Mouse (Mus musculus) thymus, adult 2 months (tissue): Measurements from ENCODE around the gene Hmga1. TPM values are rescaled to one million over a fixed set of nuclear protein-coding genes. Genes with fewer than 3 reads are reported as not detected.

Source experiments
- DNase-seq: peaks from one replicate; pipeline ENCODE4 v3.0.0; 2021
- H3K27ac ChIP-seq: fragments of 200-500 bp; 2 replicates; pipeline ENCODE4 v1.5.1; 2012; ENCODE audit warnings: low read length, control low read depth; ENCODE audit not compliant: control insufficient read depth, insufficient read depth
- H3K27me3 ChIP-seq: fragments of 200-500 bp; 2 replicates; pipeline ENCODE4 v1.6.1; 2012; ENCODE audit warnings: mild to moderate bottlenecking, low read length, moderate library complexity, mixed read lengths; ENCODE audit not compliant: control insufficient read depth, insufficient read depth
- H3K36me3 ChIP-seq: fragments of 200-500 bp; 2 replicates; pipeline ENCODE4 v1.6.1; 2012; ENCODE audit warnings: mild to moderate bottlenecking, low read length, moderate library complexity; ENCODE audit not compliant: control insufficient read depth, insufficient read depth
- H3K4me1 ChIP-seq: fragments of 200-500 bp; replicated peaks from 2 replicates; pipeline ENCODE4 v1.6.1; 2012; ENCODE audit warnings: low read length; ENCODE audit not compliant: control insufficient read depth, insufficient read depth
- H3K4me3 ChIP-seq: fragments of 200-500 bp; 2 replicates; pipeline ENCODE4 v1.5.1; 2012; ENCODE audit warnings: mild to moderate bottlenecking, low read length, control low read depth, moderate library complexity; ENCODE audit not compliant: control insufficient read depth, insufficient read depth
- CTCF ChIP-seq: fragments of 200-500 bp; IDR thresholded peaks from 2 replicates; pipeline ENCODE4 v1.5.1; 2012; ENCODE audit warnings: mild to moderate bottlenecking, control low read depth, low read length, moderate library complexity, borderline replicate concordance; ENCODE audit not compliant: control insufficient read depth, poor library complexity, insufficient read depth; ENCODE audit errors: extremely low read depth
- POLR2A ChIP-seq: fragments of 200-500 bp; IDR thresholded peaks from 2 replicates; pipeline ENCODE4 v1.6.1; 2012; ENCODE audit warnings: mild to moderate bottlenecking, low read length, control low read depth, moderate library complexity; ENCODE audit not compliant: control insufficient read depth, poor library complexity, insufficient read depth; ENCODE audit errors: extremely low read depth
- WGBS: fragments of 180-500 bp; shearing (Covaris S2); methylation state at CpG from one replicate; pipeline ENCODE4 v1.1.7; 2018; 5-methylcytosine and 5-hydroxymethylcytosine counted together
- polyA plus RNA-seq: library from polyadenylated mRNA; depleted of rRNA; stranded (reverse); fragments of >200 nt; gene quantifications from 2 replicates; pipeline ENCODE4 v1.2.3, GENCODE M21; 2012

Gene Hmga1
- polyA plus RNA-seq, 1 experiment: 430 TPM

DNA sequence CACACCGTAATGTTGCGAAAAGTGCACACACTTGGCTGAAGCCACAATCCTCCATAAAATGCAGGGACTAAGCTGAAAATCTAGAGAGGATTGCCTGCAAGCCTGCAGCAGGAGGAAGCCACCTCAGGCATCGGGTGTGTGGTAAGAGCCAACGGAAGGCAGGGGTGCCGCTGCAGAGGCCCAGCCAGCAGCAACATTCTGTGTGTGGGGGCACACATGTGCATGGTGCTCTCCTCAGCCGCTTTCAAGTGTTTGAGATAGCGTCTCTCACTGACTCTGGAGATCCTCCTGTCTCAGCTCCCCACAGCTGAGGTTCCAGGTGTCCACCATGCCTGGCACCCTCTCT is 36.2 kb downstream of the Hmga1 start:
- no peak overlapping the region for H3K27ac ChIP-seq
- no peak overlapping the region for H3K4me3 ChIP-seq
- peaks cover 6% of the 10 kb centered on the region for H3K36me3 ChIP-seq
- no peaks in the 10 kb centered on the region for H3K27me3 ChIP-seq
- 69% methylated on average over 7 of the region's 7 CpGs for WGBS
- TF ChIP-seq CTCF (no peak), POLR2A (no peak)
- DNase-seq: no peak
- H3K4me1 ChIP-seq: peaks cover 32% of the 10 kb centered on the region

DNA sequence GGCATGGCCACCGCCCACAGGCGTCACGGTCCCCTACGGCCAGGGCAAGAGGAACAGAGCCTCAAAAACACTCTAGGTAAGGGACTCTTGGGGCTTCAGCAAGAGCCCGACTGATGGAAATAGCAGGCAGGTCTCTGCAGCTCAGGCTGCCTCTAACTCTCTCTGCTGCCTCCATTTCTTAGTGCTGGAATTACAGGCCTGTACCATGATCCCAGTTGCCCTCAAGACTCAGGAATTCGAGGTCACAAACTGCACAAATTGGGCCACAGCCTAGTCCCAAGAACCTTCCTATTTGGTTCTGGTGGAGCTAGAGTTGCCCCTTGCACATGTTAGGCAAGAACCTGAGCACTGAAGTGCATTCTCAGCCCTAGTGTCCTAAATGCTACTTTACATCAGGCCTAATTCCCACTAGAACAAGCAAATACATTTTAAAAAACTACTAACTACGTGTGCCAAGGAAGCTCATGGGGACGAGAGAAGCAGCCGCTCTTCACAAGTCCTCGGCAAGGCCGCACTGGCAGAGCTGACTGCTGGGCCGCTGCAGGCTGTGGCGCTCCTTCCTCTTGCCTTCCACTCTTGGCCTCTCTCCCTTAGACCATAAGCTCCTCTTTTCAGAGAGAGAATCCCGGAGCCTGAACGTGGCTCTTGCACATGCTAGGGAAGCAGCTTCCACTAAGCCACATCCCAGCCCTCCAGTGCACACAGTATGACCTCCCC is 39.5 kb downstream of the Hmga1 start:
- Histone ChIP-seq H3K27me3 (no peaks in the 10 kb centered on the region), H3K27ac (no peak overlapping the region), H3K36me3 (peaks cover 6% of the 10 kb centered on the region), H3K4me1 (peaks cover 13% of the 10 kb centered on the region), H3K4me3 (no peak overlapping the region)
- TF ChIP-seq POLR2A: no peak
- no peak for TF ChIP-seq CTCF
- no peak for DNase-seq
- 91% methylated on average over 15 of the region's 15 CpGs for WGBS

- DNase-seq: no peak
- TF ChIP-seq CTCF (no peak), POLR2A (no peak)
- 95% methylated on average over 21 of the region's 21 CpGs for WGBS
- no peaks in the 10 kb centered on the region for H3K27me3 ChIP-seq
- peaks cover 6% of the 10 kb centered on the region for H3K36me3 ChIP-seq
- H3K27ac ChIP-seq: no peak overlapping the region
- peaks cover 12% of the 10 kb centered on the region for H3K4me1 ChIP-seq
- H3K4me3 ChIP-seq: no peak overlapping the region
These were observed 40.3 kb downstream of the Hmga1 start for GRCm38 (mm10) chr17:27596376-27597190.

- no peaks in the 10 kb centered on the region for H3K27me3 ChIP-seq
- no peak for DNase-seq
- no peak overlapping the region for H3K27ac ChIP-seq
- no peak overlapping the region for H3K4me3 ChIP-seq
- peaks cover 6% of the 10 kb centered on the region; the same call in 1 of the 2 replicates for H3K4me1 ChIP-seq
- TF ChIP-seq POLR2A: no peak
- no peak for TF ChIP-seq CTCF
- H3K36me3 ChIP-seq: peaks cover 3% of the 10 kb centered on the region
- WGBS: 91% methylated on average over 3 of the region's 3 CpGs
These were observed 44.0 kb downstream of the Hmga1 start for GRCm38 (mm10) chr17:27600286-27600685.

- Histone ChIP-seq H3K36me3 (peaks cover 3% of the 10 kb centered on the region), H3K4me1 (peaks cover 6% of the 10 kb centered on the region; the same call in 1 of the 2 replicates), H3K4me3 (no peak overlapping the region), H3K27ac (no peak overlapping the region), H3K27me3 (no peaks in the 10 kb centered on the region)
- DNase-seq: no peak
- TF ChIP-seq POLR2A (no peak), CTCF (no peak)
- WGBS: 83% methylated on average over 5 of the region's 5 CpGs
These were observed 44.6 kb downstream of the Hmga1 start for GRCm38 (mm10) chr17:27600869-27601268.

DNA sequence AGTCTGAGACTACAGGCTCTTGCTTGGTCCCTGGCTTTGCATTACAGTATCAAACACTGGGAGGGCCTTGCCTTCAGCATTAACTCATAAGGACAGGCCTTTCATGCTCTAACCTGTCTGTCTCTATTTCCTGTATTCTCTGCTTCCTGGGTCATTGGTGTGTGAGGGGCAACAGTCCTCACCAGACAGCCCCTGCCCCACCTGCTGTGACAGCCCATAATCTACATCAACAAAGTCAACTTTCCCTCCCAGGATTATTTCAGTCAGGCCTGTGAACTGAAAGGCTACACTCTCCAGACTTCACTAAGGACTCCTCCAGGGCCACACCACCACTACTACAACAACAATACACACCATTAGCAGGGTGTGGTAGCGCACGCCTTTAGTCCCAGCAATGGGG is 46.7 kb downstream of the Hmga1 start:
- TF ChIP-seq POLR2A: no peak
- TF ChIP-seq CTCF: no peak
- Histone ChIP-seq H3K27me3 (no peaks in the 10 kb centered on the region), H3K4me3 (no peak overlapping the region), H3K4me1 (peaks cover 6% of the 10 kb centered on the region; the same call in 1 of the 2 replicates), H3K27ac (no peak overlapping the region), H3K36me3 (no peaks in the 10 kb centered on the region)
- DNase-seq: no peak
- 97% methylated on average over 2 of the region's 2 CpGs for WGBS
